Mouse (Mus musculus) v-Abl transformed pro-B cells (cell line): ENCODE data around the gene Farsb.

Source experiments
- in situ Hi-C, 2 experiments: fragments of 400-800 bp; cut with MboI; formaldehyde crosslinking; loops; one replicate each; pipeline ENCODE4 v1.15.1; 2025; ENCODE audit not compliant: unreplicated experiment in 2 of 2

The Farsb gene

DNA sequence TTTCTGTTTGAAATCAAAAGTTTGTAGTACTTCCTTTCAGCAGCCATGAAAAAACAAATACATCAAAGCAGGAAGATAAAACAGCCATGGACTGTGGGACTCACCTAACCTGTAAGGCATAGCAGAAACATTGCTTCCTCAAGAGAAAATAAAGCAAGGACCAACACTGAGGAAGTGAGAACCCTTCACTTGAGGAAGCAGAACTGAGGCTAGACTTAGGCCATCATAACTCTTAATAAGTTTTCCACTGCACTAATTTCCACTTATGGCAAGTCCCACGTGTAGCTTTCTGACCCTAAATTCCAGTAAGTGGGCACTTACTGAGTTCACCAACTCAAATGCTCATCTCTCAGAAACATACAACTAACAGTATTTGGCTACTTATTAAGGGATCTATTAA, 1.4 kb upstream of the Farsb start:
- in situ Hi-C loops = no loop called here

DNA sequence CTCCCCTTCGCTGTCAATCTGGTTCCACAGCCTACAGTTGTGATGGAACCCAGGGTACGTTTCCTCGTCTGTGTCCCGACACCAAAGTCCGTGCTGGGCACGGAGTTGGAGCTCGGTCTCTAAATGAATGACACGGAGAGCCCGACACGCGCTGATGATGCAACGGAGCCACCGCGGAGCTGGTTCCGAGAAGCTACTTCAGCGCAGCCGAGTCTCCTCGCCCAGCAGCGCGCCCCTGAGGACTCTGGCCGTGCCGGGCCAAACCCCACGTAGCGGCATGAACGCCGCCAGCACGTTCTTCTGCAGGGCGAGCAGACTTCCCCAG, 308 bp downstream of the Farsb start:
- in situ Hi-C loops = no loop called here

DNA sequence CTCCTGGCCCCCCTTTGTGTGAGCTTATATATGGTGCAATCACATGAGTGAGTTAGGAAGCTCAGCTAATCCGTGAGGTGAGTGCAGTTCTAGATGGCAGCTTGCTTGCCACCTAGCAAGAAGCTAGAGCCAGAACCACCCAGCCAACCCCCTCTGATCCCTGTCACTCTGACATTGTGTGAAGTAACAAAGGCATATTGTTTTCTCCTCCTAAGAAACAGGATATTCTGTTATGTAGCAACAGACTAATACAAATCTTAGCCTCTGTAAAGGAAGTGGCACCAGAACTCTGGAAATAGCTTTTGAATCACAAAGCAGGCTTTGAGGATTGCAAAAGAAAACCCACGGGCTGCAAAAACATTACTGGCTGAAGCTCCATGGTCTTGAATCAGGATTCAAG, 4.3 kb downstream of the Farsb start:
- in situ Hi-C loops = loop anchor here in 1 of 2 experiments (5.0 kb wide), 1 partner anchor 52 kb away; no protein-coding TSS in a partner anchor

DNA sequence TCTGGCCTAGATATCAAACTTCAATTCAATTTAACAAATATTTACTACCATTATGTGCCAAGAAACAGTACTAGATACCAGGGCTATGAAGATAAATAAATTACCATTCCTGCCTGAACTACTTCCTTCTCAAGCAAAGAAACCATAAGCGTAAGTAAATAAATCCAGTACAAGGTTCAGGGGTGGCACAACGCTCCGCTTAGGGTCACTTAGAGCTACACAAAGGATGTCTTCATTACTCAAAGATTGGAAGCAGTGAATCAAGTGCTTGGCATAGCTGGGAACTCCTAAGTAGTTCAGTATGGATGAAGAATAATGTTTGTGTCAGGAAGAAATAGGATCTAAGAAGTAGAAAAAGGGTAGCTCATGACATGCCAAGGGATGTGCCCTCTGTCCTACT, 5.3 kb downstream of the Farsb start:
- in situ Hi-C loops = loop anchor here in 1 of 2 experiments (5.0 kb wide), 1 partner anchor 51 kb away; no protein-coding TSS in a partner anchor

DNA sequence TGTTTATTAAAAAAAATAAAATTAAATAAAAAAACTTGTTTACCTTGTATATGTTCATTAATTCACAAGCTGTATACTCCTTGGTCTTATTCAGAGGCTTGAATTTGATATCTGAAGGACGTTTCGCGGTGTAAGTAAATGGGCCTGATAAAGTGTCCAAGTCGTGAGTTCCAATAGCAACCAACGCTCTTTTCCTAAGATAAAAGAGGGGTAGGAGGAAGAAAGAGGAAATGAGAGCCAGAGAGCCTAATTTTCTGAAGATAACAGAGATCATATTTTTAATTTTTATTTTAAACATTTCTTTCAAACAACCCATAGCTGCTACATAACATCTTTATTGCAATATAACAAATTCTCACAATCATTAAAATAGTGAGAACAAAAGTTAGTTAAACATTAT, 16.3 kb downstream of the Farsb start:
- in situ Hi-C loops = no loop called here

DNA sequence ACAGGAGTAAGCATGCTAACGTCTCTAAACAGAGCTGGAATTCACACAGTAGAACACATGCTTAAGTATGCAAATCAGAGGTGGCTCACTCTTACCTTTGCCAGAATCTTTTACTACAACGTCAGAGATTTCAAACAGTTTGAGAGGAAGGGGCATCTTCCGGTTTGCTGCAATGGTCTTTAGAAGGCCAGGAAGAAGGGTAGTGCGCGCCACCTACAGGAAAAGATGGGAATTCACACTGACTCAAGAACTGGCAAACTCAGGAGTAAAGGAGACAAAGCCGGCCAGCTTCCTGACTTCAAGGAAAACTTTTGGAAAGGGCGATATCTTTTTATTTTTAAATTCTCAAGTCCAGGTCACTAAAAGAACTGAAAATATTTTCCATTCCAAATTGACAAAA, 34.0 kb downstream of the Farsb start:
- in situ Hi-C loops = loop anchor here (5.0 kb wide), 2 partner anchors 472 to 477 kb away; no protein-coding TSS in a partner anchor

DNA sequence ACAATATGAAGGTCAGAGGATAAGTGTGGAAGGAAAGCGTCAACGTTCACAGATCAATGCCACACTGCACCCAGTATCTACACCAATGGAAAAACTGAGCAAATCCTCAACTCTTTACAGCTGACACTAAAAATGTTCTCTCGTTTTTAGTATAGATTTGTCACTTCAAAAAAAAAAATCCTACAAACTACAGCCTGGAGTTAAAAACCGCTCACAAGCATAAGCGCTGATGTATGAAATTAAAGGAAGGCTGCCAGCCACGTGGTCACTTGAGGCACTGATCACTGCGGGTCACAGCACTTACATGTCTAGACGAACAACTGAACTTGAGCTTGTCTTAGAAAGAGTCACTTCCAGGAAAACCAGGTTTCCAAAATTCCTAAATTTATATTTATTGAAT, 34.8 kb downstream of the Farsb start:
- in situ Hi-C loops = loop anchor here in 1 of 2 experiments (5.0 kb wide), 1 partner anchor 477 kb away; no protein-coding TSS in a partner anchor

DNA sequence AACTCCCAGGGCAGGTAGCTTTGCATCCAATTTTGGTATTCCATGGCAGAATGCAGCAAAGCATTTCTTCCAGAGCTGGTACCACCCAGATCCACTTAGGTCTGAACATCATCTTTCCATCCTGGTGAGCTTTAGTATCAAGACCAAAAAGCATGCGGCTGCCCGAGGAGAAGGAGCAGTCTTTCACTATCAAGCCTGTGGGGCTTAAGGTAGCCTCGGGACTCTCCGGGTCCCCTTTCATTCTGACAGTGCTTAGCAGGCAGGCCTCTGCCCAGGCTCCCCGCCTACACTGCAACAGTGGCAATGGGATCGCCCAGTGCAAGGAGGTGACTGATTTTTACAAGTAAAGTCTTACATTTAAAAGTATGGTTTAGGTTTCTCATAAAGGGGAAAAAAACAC, 36.2 kb downstream of the Farsb start:
- in situ Hi-C loops = loop anchor here in 1 of 2 experiments (5.0 kb wide), 1 partner anchor 475 kb away; no protein-coding TSS in a partner anchor

DNA sequence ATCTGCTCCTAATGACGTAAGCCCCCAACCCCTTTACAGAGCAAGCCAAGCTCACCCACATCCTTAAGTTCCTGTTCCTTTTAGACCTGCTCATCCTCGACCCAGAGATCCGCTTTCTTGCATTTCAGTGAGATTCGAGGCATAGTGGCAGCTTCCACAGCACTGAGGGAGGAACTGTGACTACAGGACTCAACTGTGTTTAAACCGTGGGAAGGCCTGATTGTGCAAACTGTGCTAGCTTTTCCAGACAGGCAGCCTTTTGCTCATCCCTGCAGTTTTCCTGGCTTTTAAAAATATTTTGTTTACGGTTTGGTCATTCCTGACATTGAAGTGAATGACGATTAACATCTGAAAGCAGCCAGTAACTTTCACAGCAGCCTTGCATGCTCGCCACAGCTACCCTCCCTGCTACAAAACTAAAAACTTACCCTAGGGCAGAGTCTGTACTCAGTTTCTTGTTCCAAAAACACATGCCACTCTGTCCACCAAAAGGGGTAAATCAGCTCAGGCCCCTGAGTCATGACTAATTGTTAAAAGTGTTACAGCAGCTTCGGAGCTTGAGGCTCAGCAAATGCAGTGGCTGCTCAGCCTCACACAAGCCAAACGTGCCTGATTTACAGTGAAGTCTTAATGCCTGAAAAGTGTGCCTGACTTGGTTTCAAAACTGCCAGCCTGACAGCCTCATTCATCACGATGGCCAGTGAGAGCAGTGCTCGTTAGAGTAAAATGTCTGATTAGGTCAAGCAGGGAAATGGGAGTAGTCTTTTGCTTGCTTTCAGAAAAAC, 37.4 kb downstream of the Farsb start:
- in situ Hi-C loops = loop anchor here in 1 of 2 experiments (5.0 kb wide), 1 partner anchor 474 kb away; no protein-coding TSS in a partner anchor

DNA sequence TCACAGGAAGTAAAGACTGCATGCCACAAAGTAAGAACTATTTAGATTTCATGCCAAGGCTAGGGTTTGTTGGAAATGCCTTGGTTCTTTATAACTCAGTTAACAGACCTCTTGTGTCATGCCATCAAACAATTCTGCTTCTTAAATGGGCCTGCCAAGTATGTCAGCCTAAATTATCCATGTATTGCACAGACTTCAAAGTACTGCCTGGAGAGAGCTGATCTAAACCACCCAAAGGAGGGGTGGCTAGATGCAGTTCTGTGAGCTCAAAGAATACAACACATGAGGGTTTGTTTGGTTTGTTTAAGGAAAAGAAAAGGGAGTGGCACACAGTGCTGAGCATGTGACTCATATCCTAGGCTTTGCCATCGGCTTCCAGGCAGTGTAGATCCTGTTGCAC, 40.6 kb downstream of the Farsb start:
- in situ Hi-C loops = no loop called here

DNA sequence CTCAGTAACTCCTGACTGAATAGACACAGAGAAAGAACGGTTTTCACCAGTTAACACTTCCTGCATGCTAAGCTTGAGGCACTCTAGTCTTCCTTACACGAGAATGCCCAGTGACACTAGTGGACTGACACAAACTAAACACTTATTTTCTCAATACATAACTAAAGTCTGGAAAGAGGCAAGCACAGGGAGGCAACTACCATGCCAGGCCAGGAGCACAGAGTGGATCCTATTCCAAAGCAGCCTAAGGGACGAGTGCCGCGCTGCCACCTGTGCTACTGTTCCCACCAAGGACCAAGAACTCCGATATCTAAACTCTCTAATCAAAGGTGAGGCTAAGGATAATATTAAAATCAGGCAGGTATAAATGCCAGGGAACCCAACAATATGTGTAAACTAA, 42.0 kb downstream of the Farsb start:
- in situ Hi-C loops = no loop called here

DNA sequence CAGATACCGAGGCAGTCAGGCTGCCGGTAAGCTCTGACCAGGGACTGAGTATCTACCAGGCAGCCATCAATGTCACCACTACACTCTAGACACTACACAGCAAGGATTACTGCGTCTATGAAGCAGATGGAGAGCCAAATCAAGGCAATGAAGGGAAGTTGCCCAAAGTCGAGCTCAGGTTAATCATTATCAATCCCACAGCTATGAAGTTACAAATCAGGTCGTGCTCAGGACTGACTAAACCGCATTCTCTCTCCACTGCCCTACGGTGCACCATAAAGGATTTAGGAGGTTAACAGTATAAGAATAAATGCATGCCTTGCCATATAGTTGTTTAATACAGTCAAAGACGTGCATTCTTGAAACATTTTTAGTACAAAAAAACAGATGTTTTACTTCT, 42.5 kb downstream of the Farsb start:
- in situ Hi-C loops = no loop called here

DNA sequence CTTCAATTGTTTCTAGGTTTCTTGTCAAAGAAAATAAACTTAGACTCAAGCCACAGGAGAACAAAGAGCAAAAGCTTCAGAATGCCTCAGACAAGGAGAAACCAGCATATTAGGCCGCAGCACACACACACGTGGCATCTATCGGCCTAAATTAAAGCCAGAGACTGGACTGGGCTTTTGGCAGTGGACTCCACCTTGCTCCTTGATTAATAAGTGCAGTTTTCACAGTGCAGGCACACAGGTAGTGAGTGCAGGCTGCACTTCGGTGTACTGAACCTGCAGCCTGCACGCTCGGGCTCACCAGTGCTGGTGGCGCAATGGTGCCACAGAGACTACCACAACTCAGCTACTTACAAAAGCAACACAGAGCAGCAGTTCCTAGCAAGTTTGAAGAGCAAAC, 45.6 kb downstream of the Farsb start:
- in situ Hi-C loops = no loop called here

DNA sequence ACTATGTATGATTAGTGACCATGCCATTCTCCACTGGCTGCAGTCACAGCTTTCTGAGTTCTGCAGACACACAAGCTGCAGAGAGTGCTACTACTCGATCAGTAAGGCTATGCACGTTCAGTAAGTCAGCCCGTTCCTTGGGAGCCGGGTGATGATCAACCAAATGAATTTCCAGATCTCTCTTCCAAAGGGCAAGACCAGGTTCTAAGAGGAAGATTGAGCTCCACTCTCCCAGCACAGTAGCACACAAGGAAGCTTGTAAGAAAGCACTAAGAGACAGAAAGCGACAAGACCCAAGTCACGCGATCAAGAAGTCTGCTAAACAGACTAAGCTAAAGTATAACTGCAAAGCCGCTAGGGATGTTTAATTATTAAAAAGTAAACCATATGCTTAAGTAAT, 48.0 kb downstream of the Farsb start:
- in situ Hi-C loops = no loop called here

DNA sequence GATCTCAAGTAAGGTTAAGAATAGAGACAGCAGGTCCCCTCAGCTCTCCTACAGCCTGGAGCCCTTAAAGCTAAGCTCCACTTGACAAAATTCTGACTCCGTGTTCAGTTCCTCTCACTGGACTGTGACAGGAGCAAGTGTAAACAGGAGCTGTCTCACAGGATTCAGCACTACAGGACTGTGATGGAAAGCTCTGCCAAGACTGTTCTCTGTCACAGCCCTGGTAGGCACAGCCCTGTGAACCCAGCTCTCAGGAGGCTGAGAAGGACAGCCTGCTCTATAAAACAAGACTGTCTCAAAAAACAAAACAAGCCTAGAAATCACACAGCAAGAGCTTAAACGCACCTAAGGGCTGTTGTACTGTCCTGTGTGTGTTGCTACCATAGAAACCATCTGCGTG, 51.5 kb downstream of the Farsb start:
- in situ Hi-C loops = no loop called here

DNA sequence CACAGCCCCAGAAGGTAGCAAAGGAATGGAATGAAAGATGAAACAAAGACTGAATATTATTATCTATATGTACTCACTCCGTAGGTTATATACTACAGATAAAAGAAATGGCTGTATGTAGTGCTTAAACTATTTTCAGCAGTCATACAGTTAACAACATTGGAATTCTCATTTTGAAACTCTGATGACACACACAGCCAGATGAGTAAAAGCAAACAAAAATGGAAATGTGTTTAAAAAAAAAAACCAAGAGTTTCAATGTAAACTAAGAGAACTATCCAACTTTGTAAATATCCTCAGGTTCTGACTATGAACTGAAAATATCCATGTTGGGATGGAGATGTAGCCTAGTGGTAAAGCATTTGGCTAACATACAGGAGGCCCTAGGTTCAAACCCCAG, 52.3 kb downstream of the Farsb start:
- in situ Hi-C loops = no loop called here

DNA sequence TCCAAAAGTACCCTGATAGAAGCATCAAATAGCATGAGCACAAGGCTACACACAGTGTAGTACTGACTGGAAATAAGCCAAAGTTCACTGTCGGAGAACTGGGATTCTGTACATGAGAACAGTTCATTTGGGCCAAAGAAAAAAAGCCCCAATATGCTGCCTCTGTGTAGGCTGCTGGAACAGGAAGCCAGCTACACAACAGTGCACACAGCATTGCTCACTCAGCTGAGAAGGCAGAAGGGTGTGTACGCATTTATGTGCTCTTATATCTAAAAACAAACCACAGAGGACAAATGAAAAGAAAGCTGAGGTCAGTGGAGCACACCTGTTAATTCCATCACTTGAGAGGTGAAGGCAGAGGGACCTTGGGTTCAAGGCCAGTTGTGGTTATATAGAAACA, 52.7 kb downstream of the Farsb start:
- in situ Hi-C loops = no loop called here

DNA sequence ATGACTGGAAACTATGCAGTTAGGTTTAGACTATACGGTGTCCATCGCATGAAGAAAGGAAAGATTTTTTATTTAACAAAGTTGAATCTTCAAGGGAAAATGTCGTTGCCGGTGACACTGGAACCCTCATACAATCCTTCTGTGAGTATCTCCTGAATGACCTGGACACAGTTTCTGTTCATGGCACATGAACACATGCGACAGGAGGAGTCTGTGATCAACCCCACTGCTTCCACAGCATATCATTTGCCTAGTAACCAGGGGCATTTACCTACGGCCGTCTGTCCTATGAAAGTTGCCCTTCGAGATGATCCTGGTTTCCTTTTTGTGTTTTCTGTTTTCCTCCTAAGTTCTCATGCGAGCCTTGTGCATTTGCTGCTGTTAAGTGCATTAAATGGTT, 55.2 kb downstream of the Farsb start:
- in situ Hi-C loops = loop anchor here in 1 of 2 experiments (5.0 kb wide), 1 partner anchor 49 kb away; no protein-coding TSS in a partner anchor

DNA sequence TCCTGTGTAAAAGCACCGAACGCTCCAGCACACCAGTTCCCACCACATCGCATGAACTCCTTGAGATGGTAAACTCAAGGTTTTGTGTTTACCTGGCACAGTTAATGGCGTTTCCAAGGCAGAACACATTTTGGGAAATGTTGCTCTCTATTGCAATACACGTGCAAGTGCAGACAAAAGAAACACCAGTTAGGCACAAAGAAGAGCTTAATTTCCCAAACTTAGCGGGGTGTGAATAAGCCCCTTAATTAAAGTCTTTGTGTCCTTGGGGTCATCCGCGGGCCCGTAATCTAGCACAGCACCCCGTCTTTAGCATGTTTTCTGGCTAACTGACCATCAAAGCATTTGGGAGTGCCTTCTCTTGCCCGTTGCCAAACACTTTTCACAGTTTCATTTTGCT, 59.8 kb downstream of the Farsb start:
- in situ Hi-C loops = no loop called here

DNA sequence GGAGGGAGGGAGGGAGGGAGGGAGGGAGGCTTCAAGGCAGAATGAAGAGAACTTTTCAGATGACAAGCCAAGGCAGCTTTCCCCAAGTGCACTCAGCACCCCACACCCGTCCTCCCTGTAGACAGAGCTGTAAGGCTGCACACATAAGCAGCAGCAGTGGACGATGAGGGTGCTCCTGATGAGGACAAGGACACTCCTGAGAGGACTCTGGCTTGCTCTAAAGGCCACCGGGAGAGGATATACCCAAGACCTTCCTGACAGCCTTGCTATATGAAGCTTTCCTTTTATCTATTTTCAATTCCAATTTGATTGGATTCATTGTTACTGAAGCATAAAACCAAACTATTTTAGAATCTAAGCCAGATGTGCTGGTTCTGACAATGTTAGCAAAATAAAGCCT, 61.9 kb downstream of the Farsb start:
- in situ Hi-C loops = no loop called here

DNA sequence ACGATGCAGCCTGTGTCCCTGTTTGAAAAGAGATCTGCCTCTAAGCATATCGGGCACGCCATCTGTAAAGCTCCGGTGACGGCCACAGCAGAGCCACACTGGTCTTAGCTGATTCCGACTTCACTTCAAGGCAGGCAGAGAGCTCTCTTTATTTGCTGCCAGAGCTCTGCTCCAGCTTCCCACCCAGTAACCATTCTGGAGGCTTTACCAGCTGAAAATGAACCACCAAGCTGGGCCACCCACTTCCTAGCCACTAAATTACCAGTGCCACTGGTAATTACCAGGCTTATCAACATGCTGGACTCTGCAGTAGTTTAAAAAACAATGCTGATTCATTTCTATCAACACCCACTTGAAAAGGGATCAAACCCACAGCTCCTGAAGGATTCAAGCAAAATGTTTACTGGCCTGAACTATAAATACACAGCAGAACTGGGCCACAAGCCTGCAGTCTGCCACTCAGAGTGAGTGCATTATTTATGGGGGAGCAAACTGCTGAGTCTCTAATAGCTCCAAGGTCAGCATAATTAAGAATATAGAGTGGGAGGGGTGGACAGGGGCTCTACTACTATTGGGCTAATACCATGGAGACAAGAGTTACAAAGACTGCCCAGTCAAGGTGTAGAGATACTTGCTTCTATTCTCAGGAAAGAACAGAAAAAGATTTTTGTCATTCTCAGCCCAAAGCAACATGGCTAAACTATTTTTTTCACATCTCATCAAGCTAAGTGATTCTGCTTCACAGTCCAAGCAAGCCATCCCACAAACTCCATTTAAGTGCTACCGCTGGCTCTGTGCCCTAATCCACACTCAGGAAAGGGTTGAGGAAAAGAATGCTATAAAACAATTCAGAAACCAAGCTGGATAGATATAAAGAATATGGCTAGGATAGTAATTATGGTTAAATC, 62.6 kb downstream of the Farsb start:
- in situ Hi-C loops = no loop called here
